Mouse (Mus musculus) E14TG2a.4 (cell line): ENCODE results near the gene Xrcc6.

Source experiments
- CTCF ChIP-seq: conservative IDR thresholded peaks from 2 replicates; pipeline ENCODE4 v1.5.1; 2014; ENCODE audit warnings: low read length
- NANOG ChIP-seq: IDR thresholded peaks from 2 replicates; pipeline ENCODE4 v1.6.1; 2014; ENCODE audit warnings: borderline replicate concordance, low read length, mixed read lengths
- POU5F1 ChIP-seq: IDR thresholded peaks from 2 replicates; pipeline ENCODE4 v1.6.1; 2014; ENCODE audit warnings: low read length, borderline replicate concordance

GRCm38 (mm10) chr15:81958906-81959305 lies 28.7 kb upstream of the Xrcc6 start:
- no peak for TF ChIP-seq CTCF
- TF ChIP-seq NANOG = no peak
- TF ChIP-seq POU5F1 = no peak
